Mouse (Mus musculus): ENCODE measurements around the gene Mesd.

The Mesd gene

DNA sequence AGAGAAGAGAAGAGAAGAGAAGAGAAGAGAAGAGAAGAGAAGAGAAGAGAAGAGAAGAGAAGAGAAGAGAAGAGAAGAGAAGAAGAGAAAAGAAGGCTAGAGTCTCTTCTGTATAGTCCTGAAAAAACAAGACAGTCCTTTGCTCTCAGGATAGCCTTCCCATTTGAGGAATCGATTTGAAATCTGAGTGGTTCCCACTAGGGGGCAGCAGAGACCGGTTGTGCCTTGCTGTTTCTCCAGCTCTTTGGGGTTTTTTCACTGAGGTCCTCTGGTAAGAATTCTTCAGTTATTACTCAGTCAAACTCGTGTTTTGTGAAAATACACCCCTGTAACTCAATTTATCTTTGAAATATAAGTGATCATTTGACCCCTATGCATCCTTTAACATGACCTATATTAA is 30.3 kb downstream of the Mesd start:
- peak; percentile 93 to 96 for DNase-seq

DNA sequence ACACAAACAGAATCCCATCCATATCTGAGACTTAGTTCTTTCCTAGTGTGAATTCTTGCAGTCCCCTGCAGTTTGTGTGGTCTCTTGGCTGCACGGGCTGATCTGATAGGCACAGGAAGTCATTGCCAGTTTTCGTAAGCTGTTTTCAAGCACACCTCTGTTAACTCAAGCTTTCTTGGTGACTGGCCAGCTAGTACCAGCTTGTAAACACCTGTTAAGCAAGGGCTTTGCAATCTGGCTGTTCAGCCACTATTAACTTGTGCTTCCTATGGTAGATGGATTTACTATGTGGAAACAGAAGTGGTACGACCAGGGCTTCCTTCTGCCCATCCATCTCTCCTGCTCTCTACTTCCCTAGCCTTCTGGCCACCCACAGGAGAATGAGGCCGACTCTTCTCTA is 36.0 kb downstream of the Mesd start:
- DNase-seq: no peak

DNA sequence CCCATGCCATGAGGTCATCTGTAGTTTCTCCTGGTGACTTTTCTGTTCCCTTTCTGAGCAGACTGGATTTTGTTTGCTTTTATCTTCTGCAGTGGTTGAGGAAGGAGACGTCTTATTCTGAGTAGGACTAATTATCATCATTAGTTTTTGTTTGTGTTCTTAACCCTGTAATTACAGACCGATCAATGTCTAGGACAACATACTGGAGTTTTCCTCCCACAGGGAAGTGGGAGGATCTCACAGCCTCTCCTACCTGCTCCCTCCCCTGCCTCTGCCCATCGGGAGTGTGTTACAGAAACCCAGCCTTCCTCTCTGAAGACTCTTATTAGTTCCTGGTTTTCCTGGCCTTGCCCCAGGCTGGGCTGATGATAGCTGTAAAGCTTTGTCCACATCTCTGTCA is 37.4 kb downstream of the Mesd start:
- DNase-seq: no peak

DNA sequence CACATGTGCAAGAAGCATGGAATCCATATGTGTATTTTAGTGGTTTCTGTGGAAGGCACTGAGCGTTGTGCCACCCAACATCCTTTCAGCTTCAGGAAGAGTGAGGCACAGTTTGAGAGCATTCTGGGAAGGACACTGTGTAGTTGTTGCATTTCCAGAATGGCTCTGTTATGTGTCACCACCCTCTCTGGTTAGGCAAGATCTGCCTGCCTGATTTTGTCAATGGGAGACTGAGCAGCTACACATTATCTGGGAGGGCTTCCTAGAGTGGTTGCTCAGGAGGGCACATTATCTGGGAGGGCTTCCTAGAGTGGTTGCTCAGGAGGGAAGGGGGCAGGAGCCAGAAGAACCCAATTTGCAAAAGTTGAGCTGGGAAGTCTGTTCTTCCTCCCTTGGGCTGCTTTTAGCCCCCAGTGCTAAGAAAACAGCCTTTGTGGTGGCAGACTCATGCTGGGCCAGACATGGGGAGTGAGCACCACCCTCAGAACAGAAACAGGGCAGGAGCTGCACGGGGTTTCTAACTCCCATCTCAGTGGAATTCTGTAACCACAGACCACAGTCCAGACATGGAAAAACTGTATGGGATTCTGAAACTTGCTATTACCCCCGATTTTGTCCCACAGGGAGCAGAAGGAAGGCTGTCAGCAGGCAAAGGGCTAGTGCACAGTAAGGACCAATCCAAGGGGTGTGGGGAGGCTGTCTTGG is 54.9 kb downstream of the Mesd start:
- no peak for DNase-seq

DNA sequence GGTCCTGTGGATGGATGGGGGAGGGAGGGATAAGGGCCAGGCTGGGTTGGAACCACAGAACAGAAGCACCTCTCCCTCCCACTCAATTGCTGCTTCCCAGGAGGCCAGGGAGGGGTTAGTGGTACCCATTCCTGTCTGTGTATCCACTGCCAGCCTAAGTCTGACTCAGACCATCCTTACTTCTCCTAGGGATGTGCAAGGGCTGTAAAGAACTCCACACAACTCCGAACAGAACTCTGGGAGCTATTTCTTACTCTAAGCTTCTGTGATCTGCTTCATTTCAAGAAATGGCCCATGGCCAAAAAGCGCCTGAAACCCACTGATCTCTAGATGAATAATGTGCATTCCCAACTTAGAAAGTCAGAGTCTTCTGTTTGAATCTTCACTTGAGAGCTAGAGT is 55.9 kb downstream of the Mesd start:
- DNase-seq: no peak

DNA sequence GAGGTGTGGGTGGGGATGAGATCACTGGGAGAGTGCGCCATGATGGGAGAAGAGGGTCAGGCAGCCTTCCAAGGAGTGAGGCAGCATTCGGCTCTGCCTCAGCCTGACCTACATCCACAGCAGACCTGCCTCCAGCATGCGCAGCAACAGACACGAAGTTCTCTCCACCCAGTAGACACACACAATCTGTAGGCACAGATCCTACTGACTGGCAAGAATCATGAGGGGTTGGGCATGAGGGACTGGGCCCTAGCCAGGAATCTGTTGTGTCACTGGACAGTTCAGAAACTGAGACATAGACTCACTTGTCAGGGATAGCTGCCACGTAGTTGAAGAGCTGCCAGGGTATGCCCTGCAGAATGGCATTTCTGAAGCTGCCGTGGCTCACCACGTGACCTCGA is 57.4 kb downstream of the Mesd start:
- DNase-seq: peak; percentile 74 to 81

DNA sequence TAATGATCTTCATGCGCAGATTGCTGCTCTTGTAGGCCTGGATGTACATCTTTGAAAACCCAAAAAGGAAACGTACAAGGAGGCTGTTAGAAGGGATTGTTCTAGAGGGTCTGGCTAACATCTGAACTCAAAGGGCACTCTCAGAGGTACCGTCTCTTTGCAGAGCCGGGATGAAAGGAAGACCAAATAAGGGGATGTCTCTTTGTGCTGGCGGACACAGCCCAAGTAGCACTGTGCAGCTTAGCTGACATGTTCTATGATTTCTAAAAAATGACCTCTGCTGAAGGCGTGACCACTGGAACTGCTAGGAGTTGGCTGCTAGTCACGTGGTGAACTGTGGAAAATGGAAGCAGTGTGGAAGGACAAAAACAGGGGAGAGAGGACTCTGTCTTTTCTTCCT is 64.5 kb downstream of the Mesd start:
- no peak for DNase-seq

DNA sequence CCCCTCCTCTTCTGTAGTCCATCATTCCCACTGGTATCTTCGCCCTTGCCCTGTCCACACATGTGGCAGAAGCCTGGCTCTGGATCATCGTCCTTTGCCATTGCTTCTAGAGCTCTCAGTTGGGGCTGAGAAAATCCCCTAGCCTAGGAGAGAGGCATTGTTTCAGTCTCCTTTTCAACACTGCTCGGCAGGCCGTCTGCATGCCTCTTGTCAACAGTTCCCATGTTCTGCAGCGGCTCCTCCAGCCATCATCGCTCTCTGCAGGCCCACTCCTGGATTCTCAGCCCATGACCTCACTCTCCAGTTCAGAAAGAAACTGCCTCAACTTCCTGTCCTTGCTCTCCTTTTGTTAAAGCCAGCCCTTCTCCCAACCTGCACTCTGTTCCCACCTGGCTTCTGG is 65.4 kb downstream of the Mesd start:
- no peak for DNase-seq

Data from cerebellum, postnatal 25 days (tissue).